Mouse (Mus musculus) CH12.LX (cell line): ENCODE measurements at regions not wholly inside any gene's neighbourhood (a gene's known extent, or its start where the extent isn't known, plus 50 kb on each side); places are given as distances from the start of the nearest gene placed in this dataset.

ENCODE experiments used
- DNase-seq: peaks from one replicate; pipeline ENCODE4 v3.0.0-alpha.2; 2013; ENCODE audit errors: extremely low read depth
- H3K27ac ChIP-seq: 2 replicates; pipeline ENCODE4 v1.5.1; 2012; ENCODE audit warnings: low read depth, mild to moderate bottlenecking, control low read depth, moderate library complexity; ENCODE audit not compliant: insufficient read depth
- H3K27me3 ChIP-seq: replicated peaks from 2 replicates; pipeline ENCODE3; 2012; ENCODE audit warnings: inconsistent platforms
- H3K36me3 ChIP-seq, 2 experiments: replicated peaks in 1 of 2; 2 replicates each; pipeline versions ENCODE3 to v1.6.1; 2012; ENCODE audit warnings: inconsistent platforms in 1 of 2, low read length in 1 of 2, mild to moderate bottlenecking in 1 of 2, mixed read lengths in 1 of 2, moderate library complexity in 1 of 2; ENCODE audit not compliant: control insufficient read depth in 1 of 2, insufficient read depth in 1 of 2
- H3K4me1 ChIP-seq, 2 experiments: 2 replicates each; pipeline ENCODE4 v1.6.1; 2012; ENCODE audit warnings: inconsistent platforms in 1 of 2, moderate library complexity in 1 of 2; ENCODE audit not compliant: insufficient read depth in 2 of 2, control insufficient read depth in 1 of 2
- H3K4me2 ChIP-seq: 2 replicates; pipeline ENCODE4 v1.6.1; 2012; ENCODE audit warnings: low read depth, mild to moderate bottlenecking, control low read depth; ENCODE audit not compliant: poor library complexity, insufficient read depth, severe bottlenecking
- H3K4me3 ChIP-seq, 3 experiments: fragments of 150-350 bp in 1 of 3; sonication (generic) in 1 of 3; replicated peaks in 1 of 3; 2 replicates each; pipeline versions ENCODE3 to v1.5.1; 2011 to 2012; ENCODE audit warnings: low read depth in 2 of 3, low read length in 2 of 3, mild to moderate bottlenecking in 2 of 3, moderate library complexity in 2 of 3, control low read depth in 1 of 3, improper control_type of control experiment in 1 of 3, inconsistent platforms in 1 of 3, mixed read lengths in 1 of 3; ENCODE audit not compliant: poor library complexity in 1 of 3
- H3K79me2 ChIP-seq: replicated peaks from 2 replicates; pipeline ENCODE4 v1.6.1; 2012; ENCODE audit warnings: mild to moderate bottlenecking, moderate library complexity; ENCODE audit not compliant: control insufficient read depth, poor library complexity, insufficient read depth, severe bottlenecking; ENCODE audit errors: extremely low read depth
- H3K9ac ChIP-seq: 2 replicates; pipeline ENCODE4 v1.6.1; 2012; ENCODE audit warnings: low read depth, mild to moderate bottlenecking, control low read depth, moderate library complexity; ENCODE audit not compliant: insufficient read depth
- H3K9me3 ChIP-seq: replicated peaks from 2 replicates; pipeline ENCODE3; 2012; ENCODE audit warnings: low read length, inconsistent platforms, mixed read lengths
- BHLHE40 ChIP-seq: IDR thresholded peaks from 2 replicates; pipeline ENCODE4 v1.6.1; 2011; ENCODE audit warnings: mild to moderate bottlenecking, low read depth, low read length, improper control_type of control experiment
- CTCF ChIP-seq, 2 experiments: IDR thresholded peaks in 1 of 2; conservative IDR thresholded peaks in 1 of 2; 2 replicates each; pipeline ENCODE4 v1.5.1; 2011 to 2012; ENCODE audit warnings: low read depth in 2 of 2, low read length in 2 of 2, improper control_type of control experiment in 1 of 2, inconsistent platforms in 1 of 2, mild to moderate bottlenecking in 1 of 2, moderate library complexity in 1 of 2
- E2F4 ChIP-seq: IDR thresholded peaks from 2 replicates; pipeline ENCODE4 v1.6.1; 2011; ENCODE audit warnings: low read depth, low read length, improper control_type of control experiment; ENCODE audit not compliant: insufficient replicate concordance
- EP300 ChIP-seq: IDR thresholded peaks from 2 replicates; pipeline ENCODE4 v1.6.1; 2011; ENCODE audit warnings: low read length, improper control_type of control experiment
- HCFC1 ChIP-seq: IDR thresholded peaks from 2 replicates; pipeline ENCODE4 v1.6.1; 2012; ENCODE audit warnings: low read depth, mild to moderate bottlenecking, inconsistent platforms, low read length, improper control_type of control experiment
- IRF4 ChIP-seq: IDR thresholded peaks from 2 replicates; pipeline ENCODE4 v1.6.1; 2014; ENCODE audit warnings: low read depth, mild to moderate bottlenecking, inconsistent platforms, low read length, improper control_type of control experiment
- JUN ChIP-seq: IDR thresholded peaks from 2 replicates; pipeline ENCODE4 v1.6.1; 2011; ENCODE audit warnings: low read depth, mild to moderate bottlenecking, low read length, improper control_type of control experiment, moderate library complexity; ENCODE audit not compliant: insufficient read depth
- MAFK ChIP-seq: IDR thresholded peaks from 2 replicates; pipeline ENCODE4 v1.6.1; 2011; ENCODE audit warnings: low read length, improper control_type of control experiment; ENCODE audit not compliant: insufficient replicate concordance
- MAX ChIP-seq: IDR thresholded peaks from 2 replicates; pipeline ENCODE4 v1.6.1; 2011; ENCODE audit warnings: low read length, improper control_type of control experiment
- MAZ ChIP-seq: IDR thresholded peaks from 2 replicates; pipeline ENCODE4 v1.6.1; 2012; ENCODE audit warnings: low read depth, mild to moderate bottlenecking, inconsistent platforms, low read length, improper control_type of control experiment, moderate library complexity
- MXI1 ChIP-seq: IDR thresholded peaks from 2 replicates; pipeline ENCODE4 v1.6.1; 2011; ENCODE audit warnings: mild to moderate bottlenecking, low read depth, low read length, improper control_type of control experiment
- PAX5 ChIP-seq: IDR thresholded peaks from 2 replicates; pipeline ENCODE4 v1.6.1; 2012; ENCODE audit warnings: low read length, inconsistent platforms, mixed read lengths
- RAD21 ChIP-seq: IDR thresholded peaks from 2 replicates; pipeline ENCODE4 v1.6.1; 2011; ENCODE audit warnings: low read depth, mild to moderate bottlenecking, low read length, improper control_type of control experiment, moderate library complexity
- SIN3A ChIP-seq: IDR thresholded peaks from 2 replicates; pipeline ENCODE4 v1.6.1; 2012; ENCODE audit warnings: low read length, improper control_type of control experiment, inconsistent platforms
- TBP ChIP-seq: conservative IDR thresholded peaks from 2 replicates; pipeline ENCODE4 v1.6.1; 2011; ENCODE audit warnings: low read depth, low read length, improper control_type of control experiment
- TCF12 ChIP-seq: IDR thresholded peaks from 2 replicates; pipeline ENCODE4 v1.6.1; 2014; ENCODE audit warnings: low read depth, mild to moderate bottlenecking, inconsistent platforms, low read length, improper control_type of control experiment
- UBTF ChIP-seq: IDR thresholded peaks from 2 replicates; pipeline ENCODE4 v1.6.1; 2012; ENCODE audit warnings: low read depth, mild to moderate bottlenecking, inconsistent platforms, low read length, improper control_type of control experiment, moderate library complexity
- ZC3H11A ChIP-seq: IDR thresholded peaks from 2 replicates; pipeline ENCODE4 v1.6.1; 2012; ENCODE audit warnings: low read depth, mild to moderate bottlenecking, inconsistent platforms, low read length, improper control_type of control experiment
- ZKSCAN1 ChIP-seq: IDR thresholded peaks from 2 replicates; pipeline ENCODE4 v1.6.1; 2012; ENCODE audit warnings: low read depth, inconsistent platforms, low read length, improper control_type of control experiment, borderline replicate concordance
- ZNF384 ChIP-seq: IDR thresholded peaks from 2 replicates; pipeline ENCODE4 v1.6.1; 2012; ENCODE audit warnings: low read depth, low read length, improper control_type of control experiment, inconsistent platforms
- dilution Hi-C: fragments of 300-500 bp; cut with MboI; formaldehyde crosslinking; loops from 2 replicates; pipeline ENCODE4 v1.14.3; 2020; ENCODE audit warnings: low sequenced_read_pairs; ENCODE audit not compliant: extremely low pct_unique_long_range_greater_than_20kb, extremely low pct_ligation_motif_present
- in situ Hi-C: fragments of 300-500 bp; cut with MboI; formaldehyde crosslinking; loops from 3 replicates; pipeline ENCODE4 v1.14.3; 2019; ENCODE audit warnings: low sequenced_read_pairs, low pct_ligation_motif_present, low pct_unique_long_range_greater_than_20kb, mixed read lengths

DNA sequence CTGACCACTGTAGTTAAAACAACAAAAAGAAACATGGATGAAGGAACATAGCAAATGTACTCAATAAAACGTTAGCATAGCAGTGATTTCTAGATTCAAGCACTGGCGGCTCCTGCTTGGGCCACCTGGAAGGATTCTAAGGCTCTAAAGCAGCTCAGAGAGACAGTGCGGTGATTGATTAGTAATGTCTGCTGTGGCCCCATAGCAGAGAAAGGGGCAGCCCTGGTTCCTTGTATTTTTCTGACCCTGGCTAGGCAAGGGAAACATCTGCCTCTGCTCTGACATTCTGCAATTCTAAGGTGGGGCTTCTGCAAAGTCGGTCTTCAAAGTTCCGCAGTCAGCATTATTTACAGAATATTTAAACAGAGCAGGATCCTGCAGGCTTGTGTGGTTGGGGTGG lies 84.1 kb downstream of the 2410131K14Rik start:
- Histone ChIP-seq H3K9ac (no peak overlapping the region), H3K9me3 (peaks cover 7% of the 10 kb centered on the region), H3K27ac (no peak overlapping the region), H3K36me3 (no peaks in the 10 kb centered on the region), H3K27me3 (no peaks in the 10 kb centered on the region), H3K79me2 (no peaks in the 10 kb centered on the region), H3K4me1 (peaks cover 0 to 17% of the 10 kb centered on the region in 2 experiments; a peak in 2 of 4 replicates), H3K4me3 (no peak overlapping the region), H3K4me2 (no peak overlapping the region)
- peak; percentile 60 for DNase-seq
- dilution Hi-C loops (no loop called here), in situ Hi-C loops (no loop called here)
- no peak for TF ChIP-seq TBP
- no peak for TF ChIP-seq CTCF (conservative IDR thresholded peaks at IDR 0.05 in 1 of 2, IDR thresholded peaks at IDR 0.05 in 1 of 2; ENCODE audit: low read depth in 2 of 2, low read length in 2 of 2)
- TF ChIP-seq EP300 = no peak
- TF ChIP-seq MAX = no peak
- no peak for TF ChIP-seq MXI1
- no peak for TF ChIP-seq HCFC1
- no peak for TF ChIP-seq PAX5
- TF ChIP-seq ZKSCAN1 = no peak
- no peak for TF ChIP-seq RAD21
- no peak for TF ChIP-seq JUN
- no peak for TF ChIP-seq MAZ
- TF ChIP-seq ZNF384 = no peak
- no peak for TF ChIP-seq BHLHE40
- TF ChIP-seq ZC3H11A = no peak
- no peak for TF ChIP-seq UBTF
- no peak for TF ChIP-seq MAFK
- no peak for TF ChIP-seq SIN3A
- no peak for TF ChIP-seq TCF12
- no peak for TF ChIP-seq E2F4
- TF ChIP-seq IRF4 = no peak

DNA sequence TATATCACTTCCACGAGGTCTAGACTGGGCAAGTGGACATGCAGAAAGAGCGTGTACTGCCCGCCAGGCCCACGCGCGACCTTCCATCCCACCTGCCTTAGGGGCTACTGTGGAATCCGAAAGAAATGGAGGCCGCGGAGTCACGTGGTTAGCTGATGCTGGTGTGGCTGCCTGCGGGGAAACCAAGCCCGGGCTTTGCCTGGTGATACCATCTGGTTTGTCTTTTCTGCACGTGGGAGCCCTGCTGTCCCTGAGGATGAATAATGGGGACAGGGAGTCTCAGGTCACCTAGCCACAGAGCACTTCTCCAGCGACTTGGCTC lies 86.2 kb downstream of the 2410131K14Rik start:
- dilution Hi-C loops = no loop called here
- H3K27ac ChIP-seq = no peak overlapping the region
- in situ Hi-C loops = no loop called here
- H3K4me3 ChIP-seq = no peak overlapping the region
- no peak overlapping the region for H3K4me2 ChIP-seq
- TF ChIP-seq IRF4 (no peak), TBP (no peak)
- H3K9me3 ChIP-seq = peaks cover 6% of the 10 kb centered on the region
- peaks cover 0 to 17% of the 10 kb centered on the region in 2 experiments; a peak in 2 of 4 replicates for H3K4me1 ChIP-seq
- H3K9ac ChIP-seq = no peak overlapping the region
- H3K79me2 ChIP-seq = no peaks in the 10 kb centered on the region
- no peaks in the 10 kb centered on the region for H3K36me3 ChIP-seq
- DNase-seq = no peak
- no peaks in the 10 kb centered on the region for H3K27me3 ChIP-seq
